Mouse (Mus musculus) gastrocnemius, postnatal 36 days (tissue): Measurements from ENCODE around the gene Zfp764. TPM values are rescaled to one million over a fixed set of nuclear protein-coding genes. Genes with fewer than 3 reads are reported as not detected.

Experiments
- total RNA-seq, 2 experiments: library from RNA; stranded (reverse); gene quantifications; 2 replicates each; pipeline ENCODE4 v1.2.3; 2021

Gene Zfp764
- total RNA-seq, 2 experiments from 2014 or later: 0.89 to 2.1 TPM

Other genes starting within 250 kb of the Zfp764 start
- gene Cd2bp2, start 210.8 kb downstream of the Zfp764 start, total RNA-seq: 10 to 100 TPM; 24.1 to 28.0 TPM
- 10 to 100 TPM; 25.4 to 31.3 TPM for gene Tbc1d10b, start 198.4 kb downstream of the Zfp764 start, total RNA-seq
- gene Mylpf, start 197.9 kb downstream of the Zfp764 start, total RNA-seq: over 10,000 TPM; 37,212 to 46,634 TPM
- gene Zfp553, start 173.8 kb downstream of the Zfp764 start, total RNA-seq: 1 to 10 TPM; 3.6 to 4.2 TPM
- gene Sept1, start 173.7 kb downstream of the Zfp764 start, total RNA-seq: 1 to 10 TPM; 1.4 to 2.4 TPM
- gene Zfp771, start 162.5 kb downstream of the Zfp764 start, total RNA-seq: 10 to 100 TPM; 16.4 to 16.8 TPM
- gene Dctpp1, start 146.1 kb downstream of the Zfp764 start, total RNA-seq: 10 to 100 TPM; 26.8 to 29.1 TPM
- gene Sephs2, start 132.8 kb downstream of the Zfp764 start, total RNA-seq: 10 to 100 TPM; 28.5 to 30.0 TPM
- gene Itgal, start 110.6 kb downstream of the Zfp764 start, total RNA-seq: under 1 TPM; 0.27 to 0.79 TPM
- 10 to 100 TPM; 29.4 to 30.7 TPM for gene Zfp768, start 61.2 kb downstream of the Zfp764 start, total RNA-seq
- 1 to 10 TPM; 1.6 to 3.2 TPM for gene Zfp747, start 30.8 kb downstream of the Zfp764 start, total RNA-seq
- gene 9130019O22Rik, start 19.7 kb downstream of the Zfp764 start, total RNA-seq: 1 to 10 TPM; 1.3 to 2.0 TPM
- gene E430018J23Rik, start 13.2 kb downstream of the Zfp764 start, total RNA-seq: 1 to 10 TPM; 1.3 to 2.6 TPM
- 1 to 10 TPM; 1.3 to 1.7 TPM for gene Zfp688, start 15.2 kb upstream of the Zfp764 start, total RNA-seq
- under 1 TPM; 0.69 to 0.87 TPM for gene Zfp689, start 42.3 kb upstream of the Zfp764 start, total RNA-seq
- gene Prr14, start 52.8 kb upstream of the Zfp764 start, total RNA-seq: 10 to 100 TPM; 14.7 to 19.3 TPM
- 10 to 100 TPM; 15.0 to 24.6 TPM for gene Fbrs, start 72.4 kb upstream of the Zfp764 start, total RNA-seq
- gene Srcap, start 105.2 kb upstream of the Zfp764 start, total RNA-seq: 10 to 100 TPM; 43.7 to 51.0 TPM
- gene Gm42715, start 112.8 kb upstream of the Zfp764 start, total RNA-seq: 1 to 10 TPM; 4.2 to 5.4 TPM
- gene Tmem265, start 154.6 kb upstream of the Zfp764 start, total RNA-seq: not detected
- 1 to 10 TPM; 7.6 to 9.8 TPM for gene Phkg2, start 166.5 kb upstream of the Zfp764 start, total RNA-seq
- 1 to 10 TPM; 2.6 to 3.5 TPM for gene Ccdc189, start 181.8 kb upstream of the Zfp764 start, total RNA-seq
- gene Rnf40, start 181.9 kb upstream of the Zfp764 start, total RNA-seq: 10 to 100 TPM; 26.8 to 31.6 TPM
- gene Zfp629, start 209.0 kb upstream of the Zfp764 start, total RNA-seq: 10 to 100 TPM in 1 of 2 experiments, 1 to 10 TPM in 1; 6.1 to 10.4 TPM